Mouse (Mus musculus) B cell, adult 2 months (primary cell): Measurements from ENCODE around the gene Elovl2.
A peak's percentile ranks its signal among the peaks of the same experiment; 100 is the strongest.

Source experiments
- DNase-seq, 2 experiments: peaks; one replicate each; pipeline ENCODE4 v3.0.0; 2022

The Elovl2 gene

DNA sequence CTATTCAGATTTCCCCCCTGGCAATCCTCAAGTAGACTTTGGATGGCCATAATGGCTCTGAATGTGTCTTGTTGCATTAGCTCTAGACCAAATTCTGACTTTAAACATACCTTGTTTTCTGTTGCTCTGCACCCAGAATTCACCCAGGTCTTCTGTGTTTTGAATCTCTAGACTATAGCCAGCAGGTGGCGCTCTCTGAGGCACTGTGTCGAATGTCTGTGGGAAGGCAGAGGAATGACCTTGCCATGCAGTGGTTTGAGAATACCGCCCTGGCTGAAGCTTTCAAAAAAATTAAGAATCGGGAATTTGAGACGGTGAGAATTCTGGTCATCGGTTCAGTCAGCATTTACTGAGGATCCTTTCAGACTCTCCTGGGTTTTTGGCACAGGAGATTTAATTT lies 85.3 kb downstream of the Elovl2 start:
- DNase-seq, result peak; percentile 67 to 69
